Mouse (Mus musculus) liver, embryonic 16.5 days (tissue): Measurements from ENCODE around the gene Atp1a2. TPM values are rescaled to one million over a fixed set of nuclear protein-coding genes. Genes with fewer than 3 reads are reported as not detected.

Source experiments
- ATAC-seq: fragments of 200-750 bp; cut with Nextera tagmentation; 2 replicates; pipeline ENCODE4 v1.8.0; 2017; ENCODE audit warnings: low read depth, mild to moderate bottlenecking, moderate number of reproducible peaks, moderate library complexity
- H3K27ac ChIP-seq: fragments of 300-500 bp; sonication (generic); 2 replicates; pipeline ENCODE4 v1.5.1; 2014; ENCODE audit warnings: mild to moderate bottlenecking, low read length
- H3K27me3 ChIP-seq: fragments of 300-500 bp; sonication (generic); 2 replicates; pipeline ENCODE4 v1.6.1; 2014; ENCODE audit warnings: low read depth, low read length, mixed read lengths; ENCODE audit not compliant: control insufficient read depth, insufficient read depth
- H3K36me3 ChIP-seq: fragments of 300-500 bp; sonication (generic); 2 replicates; pipeline ENCODE4 v1.6.1; 2014; ENCODE audit warnings: mild to moderate bottlenecking; ENCODE audit not compliant: control insufficient read depth, insufficient read depth
- H3K4me1 ChIP-seq: fragments of 300-500 bp; sonication (generic); 2 replicates; pipeline ENCODE4 v1.6.1; 2014; ENCODE audit warnings: low read depth, low read length, mixed read lengths; ENCODE audit not compliant: control insufficient read depth
- H3K4me2 ChIP-seq: fragments of 300-500 bp; sonication (generic); 2 replicates; pipeline ENCODE4 v1.6.1; 2014; ENCODE audit warnings: low read depth, low read length, mixed read lengths
- H3K4me3 ChIP-seq: fragments of 300-500 bp; sonication (generic); 2 replicates; pipeline ENCODE4 v1.5.1; 2014; ENCODE audit warnings: low read depth, mild to moderate bottlenecking, low read length
- H3K9ac ChIP-seq: fragments of 300-500 bp; sonication (generic); 2 replicates; pipeline ENCODE4 v1.6.1; 2014; ENCODE audit warnings: low read depth, low read length
- H3K9me3 ChIP-seq: fragments of 300-500 bp; sonication (generic); replicated peaks from 2 replicates; pipeline ENCODE4 v1.6.1; 2016; ENCODE audit warnings: low read length; ENCODE audit not compliant: control insufficient read depth
- WGBS: fragments of 180-500 bp; shearing (Covaris S2); extraction: QIAGEN DNeasy Blood & Tissue Kit; methylation state at CpG from one replicate; pipeline ENCODE4 v1.1.7; 2014; ENCODE audit not compliant: insufficient replicate concordance; 5-methylcytosine and 5-hydroxymethylcytosine counted together
- polyA plus RNA-seq: library from polyadenylated mRNA; unstranded; fragments of >200 nt; fragmentation: Nextera tagmentation; extraction: Ambion mirVana; gene quantifications from 2 replicates; pipeline ENCODE4 v1.2.1, GENCODE M21; 2015

The Atp1a2 gene
- polyA plus RNA-seq, 1 experiment from 2014 or later = 0.52 TPM

DNA sequence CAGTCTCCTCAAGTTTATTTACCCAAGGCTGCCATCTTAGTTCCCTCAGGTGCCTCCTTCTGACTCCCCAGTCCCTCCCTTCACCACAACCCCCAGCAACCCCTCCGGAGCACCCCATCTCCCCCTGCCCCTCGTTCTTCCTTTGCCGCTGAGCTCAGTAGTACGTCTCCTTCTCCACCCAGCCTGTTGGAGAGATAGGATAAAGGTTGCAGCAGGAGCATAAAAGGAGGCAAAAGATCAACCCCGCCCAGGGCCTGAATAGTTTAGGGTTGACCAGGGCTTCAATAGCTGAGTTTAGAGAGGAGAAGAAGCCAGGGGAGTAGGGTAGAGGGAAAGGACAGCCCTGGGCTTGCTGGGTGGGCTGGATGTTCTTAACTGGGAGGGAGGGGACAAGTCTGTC lies 23.3 kb downstream of the Atp1a2 start:
- no peak overlapping the region for H3K4me2 ChIP-seq
- 59% methylated on average over 5 of the region's 5 CpGs for WGBS
- no peak overlapping the region for H3K4me3 ChIP-seq
- H3K9ac ChIP-seq = no peak overlapping the region
- H3K4me1 ChIP-seq = no peaks in the 10 kb centered on the region
- ATAC-seq = no peak
- no peaks in the 10 kb centered on the region for H3K27me3 ChIP-seq
- H3K36me3 ChIP-seq = no peaks in the 10 kb centered on the region
- H3K9me3 ChIP-seq = no peaks in the 10 kb centered on the region
- no peak overlapping the region for H3K27ac ChIP-seq

- Histone ChIP-seq H3K36me3 (no peaks in the 10 kb centered on the region), H3K4me2 (no peak overlapping the region), H3K27me3 (no peaks in the 10 kb centered on the region), H3K27ac (no peak overlapping the region), H3K4me3 (no peak overlapping the region), H3K9me3 (no peaks in the 10 kb centered on the region), H3K4me1 (no peaks in the 10 kb centered on the region), H3K9ac (no peak overlapping the region)
- 41% methylated on average over 5 of the region's 5 CpGs for WGBS
- no peak for ATAC-seq
Measured at GRCm38 (mm10) chr1:172274116-172274515, 23.7 kb downstream of the Atp1a2 start.

- Histone ChIP-seq H3K9me3 (no peaks in the 10 kb centered on the region), H3K4me1 (no peaks in the 10 kb centered on the region), H3K4me3 (no peak overlapping the region), H3K4me2 (no peak overlapping the region), H3K27me3 (no peaks in the 10 kb centered on the region), H3K27ac (no peak overlapping the region), H3K36me3 (no peaks in the 10 kb centered on the region), H3K9ac (no peak overlapping the region)
- ATAC-seq = no peak
- WGBS = 66% methylated on average over 6 of the region's 6 CpGs
Measured at GRCm38 (mm10) chr1:172273386-172273785, 24.5 kb downstream of the Atp1a2 start.

- no peak for ATAC-seq
- H3K9me3 ChIP-seq = no peaks in the 10 kb centered on the region
- H3K9ac ChIP-seq = no peak overlapping the region
- 67% methylated on average over 10 of the region's 10 CpGs for WGBS
- no peak overlapping the region for H3K27ac ChIP-seq
- H3K4me3 ChIP-seq = no peak overlapping the region
- H3K36me3 ChIP-seq = no peaks in the 10 kb centered on the region
- no peaks in the 10 kb centered on the region for H3K27me3 ChIP-seq
- H3K4me1 ChIP-seq = no peaks in the 10 kb centered on the region
- H3K4me2 ChIP-seq = no peak overlapping the region
Measured at GRCm38 (mm10) chr1:172271765-172272164, 26.1 kb downstream of the Atp1a2 start.

DNA sequence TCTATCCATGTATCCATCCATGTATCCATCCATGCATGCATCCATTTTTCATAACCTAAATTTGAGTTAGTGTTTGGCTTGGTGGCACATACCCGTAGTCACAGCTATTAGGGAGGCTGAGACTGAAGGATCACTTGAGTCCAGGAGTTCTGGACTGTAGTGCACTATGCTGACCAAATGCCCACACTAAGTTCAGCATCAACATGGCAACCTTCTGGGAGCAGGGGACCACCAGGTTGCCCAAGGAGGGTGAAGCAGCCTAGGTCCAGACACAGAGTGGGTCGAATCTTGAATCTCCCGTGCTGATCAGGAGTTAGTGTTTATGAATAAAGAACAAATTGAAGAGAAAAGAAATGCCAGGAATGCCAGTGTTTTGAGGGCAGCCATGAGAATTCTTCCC lies 26.7 kb downstream of the Atp1a2 start:
- no peak for ATAC-seq
- Histone ChIP-seq H3K4me2 (no peak overlapping the region), H3K27ac (no peak overlapping the region), H3K9ac (no peak overlapping the region), H3K4me1 (no peaks in the 10 kb centered on the region), H3K36me3 (no peaks in the 10 kb centered on the region), H3K9me3 (no peaks in the 10 kb centered on the region), H3K4me3 (no peak overlapping the region), H3K27me3 (no peaks in the 10 kb centered on the region)
- 59% methylated on average over 3 of the region's 3 CpGs for WGBS

DNA sequence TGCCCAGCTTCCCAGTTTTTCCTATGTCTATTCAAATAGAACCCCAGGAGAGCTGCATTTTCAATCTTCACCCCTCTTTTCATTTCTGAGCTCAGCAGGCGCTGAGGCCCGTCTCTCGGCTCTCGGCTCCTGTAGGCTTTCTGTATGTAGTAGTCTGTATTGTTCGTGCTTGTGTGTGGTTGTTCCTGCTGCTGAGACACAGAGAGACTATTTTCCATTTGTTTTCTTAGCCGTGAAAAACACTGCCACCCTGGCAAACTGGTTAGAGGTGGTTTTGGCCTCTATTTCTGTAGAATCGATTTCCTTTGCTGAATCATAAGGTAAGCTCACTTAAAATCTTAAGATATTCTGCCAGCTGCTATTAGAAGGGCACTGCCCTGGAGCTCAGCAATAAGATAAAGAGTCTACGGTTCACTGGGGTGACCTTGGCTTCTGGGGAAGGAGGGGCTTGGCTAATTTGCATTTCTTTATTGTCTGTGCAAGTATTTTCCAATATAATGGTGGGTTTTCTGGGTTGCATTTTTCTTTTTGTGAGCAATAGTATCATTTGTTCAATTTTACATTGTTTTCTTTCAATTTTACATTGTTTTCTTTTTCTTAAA lies 36.3 kb downstream of the Atp1a2 start, which contains the start of gene Igsf8:
Igsf8 (plus strand) TSS at position 165 of the 602 bp plus-strand sequence.
- WGBS = 58% methylated on average over 8 of the region's 8 CpGs
- H3K9me3 ChIP-seq = no peaks in the 10 kb centered on the region
- H3K4me2 ChIP-seq = no peak within 1 kb of the TSS
- H3K36me3 ChIP-seq = no peaks in the 10 kb centered on the region
- no peaks in the 10 kb centered on the region for H3K27me3 ChIP-seq
- no peak within 1 kb of the TSS for H3K4me3 ChIP-seq
- H3K27ac ChIP-seq = no peak within 1 kb of the TSS
- no peak for ATAC-seq
- no peaks in the 10 kb centered on the region for H3K4me1 ChIP-seq
- no peak within 1 kb of the TSS for H3K9ac ChIP-seq

- 61% methylated on average over 6 of the region's 6 CpGs for WGBS
- no peaks in the 10 kb centered on the region for H3K4me1 ChIP-seq
- H3K27me3 ChIP-seq = no peaks in the 10 kb centered on the region
- H3K27ac ChIP-seq = no peak within 1 kb of the TSS
- H3K9ac ChIP-seq = no peak within 1 kb of the TSS
- no peaks in the 10 kb centered on the region for H3K9me3 ChIP-seq
- H3K4me2 ChIP-seq = no peak within 1 kb of the TSS
- ATAC-seq = no peak
- H3K4me3 ChIP-seq = no peak within 1 kb of the TSS
- no peaks in the 10 kb centered on the region for H3K36me3 ChIP-seq
Measured at GRCm38 (mm10) chr1:172258314-172258713, 39.5 kb downstream of the Atp1a2 start, which contains the start of gene Atp1a4. Gene Atp1a4, minus strand, starts transcription at chr1:172258414.

GRCm38 (mm10) chr1:172247679-172248078 lies 50.2 kb downstream of the Atp1a2 start:
- no peak for ATAC-seq
- H3K9me3 ChIP-seq = no peaks in the 10 kb centered on the region
- WGBS = 30% methylated on average over 2 of the region's 2 CpGs

GRCm38 (mm10) chr1:172247216-172247615 lies 50.6 kb downstream of the Atp1a2 start:
- Histone ChIP-seq H3K4me1 (no peaks in the 10 kb centered on the region), H3K36me3 (no peaks in the 10 kb centered on the region), H3K27ac (no peak overlapping the region), H3K9me3 (no peaks in the 10 kb centered on the region), H3K9ac (no peak overlapping the region), H3K4me3 (no peak overlapping the region), H3K4me2 (no peak overlapping the region), H3K27me3 (peaks cover 18% of the 10 kb centered on the region)
- 51% methylated on average over 4 of the region's 4 CpGs for WGBS
- no peak for ATAC-seq

More at GRCm38 (mm10) chr1:172247679-172248078, 50.2 kb downstream of the Atp1a2 start:
- Histone ChIP-seq H3K4me3 (no peak overlapping the region), H3K4me2 (no peak overlapping the region), H3K27ac (no peak overlapping the region), H3K27me3 (peaks cover 18% of the 10 kb centered on the region), H3K36me3 (no peaks in the 10 kb centered on the region), H3K4me1 (no peaks in the 10 kb centered on the region), H3K9ac (no peak overlapping the region)
